Mouse (Mus musculus): ENCODE data around the gene Gria1. TPM values are rescaled to one million over a fixed set of nuclear protein-coding genes. Genes with fewer than 3 reads are reported as not detected.

Gria1 gene
- polyA plus RNA-seq, 1 experiment from 2014 or later: 0.61 TPM

GRCm38 (mm10) chr11:57306892-57307291, 295.7 kb downstream of the Gria1 start:
- Histone ChIP-seq H3K4me1 (no peaks in the 10 kb centered on the region), H3K27me3 (no peaks in the 10 kb centered on the region), H3K4me2 (no peak overlapping the region), H3K9me3 (no peaks in the 10 kb centered on the region), H3K36me3 (no peaks in the 10 kb centered on the region), H3K27ac (no peak overlapping the region), H3K4me3 (no peak overlapping the region), H3K9ac (no peak overlapping the region)
- no peak for ATAC-seq (ENCODE audit: borderline replicate concordance, extremely low read depth, low FRiP score, low TSS enrichment)
- WGBS: 90% methylated on average over 1 of the region's 1 CpGs

GRCm38 (mm10) chr11:57317063-57317462, 305.9 kb downstream of the Gria1 start:
- 64% methylated on average over 3 of the region's 3 CpGs for WGBS
- no peaks in the 10 kb centered on the region for H3K36me3 ChIP-seq

DNA sequence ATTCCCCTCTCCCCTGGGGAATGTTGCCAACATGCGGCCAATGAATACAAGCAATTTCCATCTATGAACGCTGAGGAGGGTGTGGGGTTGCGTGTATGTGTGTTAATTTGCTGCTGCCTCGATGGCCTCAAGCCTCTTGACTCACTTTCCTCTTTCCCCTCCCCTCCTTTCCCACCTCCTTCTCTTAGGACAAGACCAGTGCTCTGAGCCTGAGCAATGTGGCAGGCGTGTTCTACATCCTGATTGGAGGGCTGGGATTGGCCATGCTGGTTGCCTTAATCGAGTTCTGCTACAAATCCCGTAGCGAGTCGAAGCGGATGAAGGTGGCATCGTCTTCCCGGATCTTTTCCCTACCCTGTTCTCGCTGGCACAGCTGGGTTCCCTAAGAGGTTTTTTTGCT, 306.3 kb downstream of the Gria1 start:
- no peaks in the 10 kb centered on the region for H3K27me3 ChIP-seq
- no peak overlapping the region for H3K4me2 ChIP-seq
- H3K36me3 ChIP-seq: no peaks in the 10 kb centered on the region
- no peak for ATAC-seq (ENCODE audit: borderline replicate concordance, extremely low read depth, low FRiP score, low TSS enrichment)
- H3K4me1 ChIP-seq: no peaks in the 10 kb centered on the region
- no peaks in the 10 kb centered on the region for H3K9me3 ChIP-seq
- H3K27ac ChIP-seq: no peak overlapping the region
- no peak overlapping the region for H3K9ac ChIP-seq
- WGBS: 81% methylated on average over 13 of the region's 13 CpGs
- H3K4me3 ChIP-seq: no peak overlapping the region

More at GRCm38 (mm10) chr11:57317063-57317462, 305.9 kb downstream of the Gria1 start:
- no peak overlapping the region for H3K9ac ChIP-seq
- no peak overlapping the region for H3K27ac ChIP-seq
- no peak for ATAC-seq (ENCODE audit: borderline replicate concordance, extremely low read depth, low FRiP score, low TSS enrichment)
- H3K4me2 ChIP-seq: no peak overlapping the region
- H3K27me3 ChIP-seq: no peaks in the 10 kb centered on the region
- no peak overlapping the region for H3K4me3 ChIP-seq
- H3K4me1 ChIP-seq: no peaks in the 10 kb centered on the region
- H3K9me3 ChIP-seq: no peaks in the 10 kb centered on the region

DNA sequence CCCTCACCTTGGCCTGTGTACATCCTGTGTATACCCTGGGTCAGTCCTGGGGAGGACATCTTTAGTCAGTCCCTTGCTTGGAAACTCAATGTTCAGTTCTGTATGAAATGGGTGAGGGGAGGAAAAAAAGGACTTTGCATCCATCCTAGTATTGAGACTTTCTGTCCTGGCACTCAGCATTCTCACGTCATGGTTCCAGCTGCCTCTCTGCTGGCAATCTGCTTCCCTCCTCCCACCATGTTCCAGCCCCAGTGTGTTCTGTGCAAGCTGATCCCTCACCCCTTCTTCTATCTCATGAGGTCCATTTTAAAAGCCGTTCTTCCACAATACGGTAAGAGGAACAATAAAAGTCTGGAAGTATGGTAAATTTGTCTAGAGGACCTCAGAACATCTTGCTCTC, 308.2 kb downstream of the Gria1 start:
- 80% methylated on average over 3 of the region's 3 CpGs for WGBS
- Histone ChIP-seq H3K27ac (no peak overlapping the region), H3K9me3 (no peaks in the 10 kb centered on the region), H3K4me2 (no peak overlapping the region), H3K9ac (no peak overlapping the region), H3K4me1 (no peaks in the 10 kb centered on the region), H3K36me3 (no peaks in the 10 kb centered on the region), H3K27me3 (no peaks in the 10 kb centered on the region), H3K4me3 (no peak overlapping the region)
- ATAC-seq (ENCODE audit: borderline replicate concordance, extremely low read depth, low FRiP score, low TSS enrichment): no peak

DNA sequence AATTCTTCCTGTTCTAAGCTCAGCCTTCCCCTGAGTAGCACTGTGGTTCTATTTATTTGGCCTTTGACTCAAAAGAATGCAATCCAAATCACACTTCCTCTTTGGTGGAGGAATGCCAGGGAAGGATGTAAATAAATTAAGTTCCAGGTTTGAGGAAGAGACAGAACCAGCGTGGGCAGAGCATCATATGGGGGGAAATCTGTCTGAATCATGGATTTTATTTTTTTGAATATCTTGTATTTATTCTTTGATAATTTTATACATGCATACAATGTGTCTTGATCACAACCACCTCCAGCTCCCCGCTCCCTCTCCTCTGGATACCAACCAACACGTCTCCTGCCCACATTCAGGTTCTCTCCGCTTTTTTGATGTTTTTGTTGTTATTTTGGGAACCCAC, 312.9 kb downstream of the Gria1 start:
- Histone ChIP-seq H3K9ac (no peak overlapping the region), H3K36me3 (no peaks in the 10 kb centered on the region), H3K4me2 (no peak overlapping the region), H3K27me3 (no peaks in the 10 kb centered on the region), H3K4me1 (no peaks in the 10 kb centered on the region), H3K4me3 (no peak overlapping the region), H3K9me3 (no peaks in the 10 kb centered on the region), H3K27ac (no peak overlapping the region)
- no peak for ATAC-seq (ENCODE audit: borderline replicate concordance, extremely low read depth, low FRiP score, low TSS enrichment)
- WGBS: 66% methylated on average over 4 of the region's 4 CpGs
